Mouse (Mus musculus): ENCODE results near the gene Neu1.
"Not testable (repeated sequence)": the region's sequence is repeated elsewhere in the genome, so short reads cannot be mapped to it uniquely, and the experiment has no call there.

Gene Neu1

DNA sequence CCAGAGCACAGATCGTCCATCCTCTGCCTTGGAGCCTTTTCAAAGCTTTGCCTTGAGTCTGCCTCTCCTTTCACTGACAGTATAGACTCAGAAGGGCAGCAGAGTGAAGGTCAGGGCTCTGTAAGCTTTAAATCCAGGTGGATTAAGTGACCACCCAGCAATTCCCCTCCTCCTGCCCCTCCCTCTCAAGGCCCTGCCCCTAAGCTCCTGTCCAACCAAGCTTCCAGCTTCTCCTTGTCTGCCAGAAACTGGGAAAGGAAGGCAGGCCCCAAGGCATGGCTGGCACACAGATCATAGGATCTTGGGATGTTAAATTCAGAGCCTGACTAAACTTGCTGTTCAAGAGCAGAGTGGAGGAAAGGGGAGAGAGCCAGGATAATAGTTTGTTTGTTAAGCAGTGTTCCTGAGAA is 33.6 kb downstream of the Neu1 start:
- peak; percentile 74 for DNase-seq (ENCODE audit: low read depth, low spot score)

DNA sequence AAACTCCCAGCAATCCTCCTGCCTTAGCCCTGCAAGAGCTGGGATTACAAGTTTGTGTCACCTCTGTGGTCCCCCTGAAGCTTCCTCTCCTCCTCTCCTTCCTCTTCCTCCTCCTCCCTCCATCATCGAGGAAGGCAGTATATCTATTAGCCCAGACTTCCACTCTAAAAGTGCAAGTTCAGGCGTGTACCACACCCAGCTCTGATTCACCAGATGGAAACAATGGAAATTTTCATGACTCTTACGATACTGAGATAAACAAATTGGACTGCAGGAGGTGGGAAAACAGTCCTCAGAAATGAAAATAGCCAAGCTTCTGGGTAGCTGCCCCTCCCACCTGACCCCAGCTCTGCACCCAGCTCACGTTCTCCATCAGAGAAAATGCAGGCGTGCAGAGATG is 34.6 kb downstream of the Neu1 start:
- peak; percentile 75 for DNase-seq (ENCODE audit: low read depth, low spot score)

DNA sequence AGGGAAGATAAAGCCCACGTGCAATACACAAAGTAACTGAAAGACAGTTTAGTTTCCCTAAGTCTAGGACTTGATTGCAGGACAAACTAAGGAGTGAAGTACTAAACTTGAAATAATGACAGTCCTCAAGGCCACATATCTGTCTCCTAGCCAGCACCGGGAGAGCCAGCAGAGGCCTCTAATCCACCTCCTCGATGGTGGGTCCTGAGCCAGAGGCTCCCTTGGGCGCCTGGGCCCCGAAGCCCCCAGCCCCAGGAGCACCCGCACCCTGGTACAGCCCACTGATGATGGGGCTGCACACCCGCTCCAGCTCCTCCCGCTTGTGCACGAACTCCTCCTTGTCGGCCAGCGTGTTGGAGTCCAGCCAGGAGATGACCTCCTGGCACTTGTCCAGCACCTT is 38.8 kb downstream of the Neu1 start, which contains the start of gene Gm20481:
Gm20481 (plus strand) TSS at position 91 of the 400 bp plus-strand sequence.
- not testable (repeated sequence) for DNase-seq (ENCODE audit: low read depth, low spot score)

DNA sequence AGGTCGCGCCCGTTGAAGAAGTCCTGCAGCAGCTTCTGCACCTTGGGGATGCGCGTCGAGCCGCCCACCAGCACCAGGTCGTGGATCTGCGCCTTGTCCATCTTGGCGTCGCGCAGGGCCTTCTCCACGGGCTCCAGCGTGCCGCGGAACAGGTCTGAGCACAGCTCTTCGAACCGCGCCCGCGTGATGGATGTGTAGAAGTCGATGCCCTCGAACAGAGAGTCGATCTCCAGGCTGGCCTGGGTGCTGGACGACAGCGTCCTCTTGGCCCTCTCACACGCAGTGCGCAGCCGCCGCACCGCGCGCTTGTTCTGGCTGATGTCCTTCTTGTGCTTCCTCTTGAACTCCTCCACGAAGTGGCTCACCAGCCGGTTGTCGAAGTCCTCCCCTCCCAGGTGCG is 39.8 kb downstream of the Neu1 start:
- not testable (repeated sequence) for DNase-seq (ENCODE audit: low read depth, low spot score)

DNA sequence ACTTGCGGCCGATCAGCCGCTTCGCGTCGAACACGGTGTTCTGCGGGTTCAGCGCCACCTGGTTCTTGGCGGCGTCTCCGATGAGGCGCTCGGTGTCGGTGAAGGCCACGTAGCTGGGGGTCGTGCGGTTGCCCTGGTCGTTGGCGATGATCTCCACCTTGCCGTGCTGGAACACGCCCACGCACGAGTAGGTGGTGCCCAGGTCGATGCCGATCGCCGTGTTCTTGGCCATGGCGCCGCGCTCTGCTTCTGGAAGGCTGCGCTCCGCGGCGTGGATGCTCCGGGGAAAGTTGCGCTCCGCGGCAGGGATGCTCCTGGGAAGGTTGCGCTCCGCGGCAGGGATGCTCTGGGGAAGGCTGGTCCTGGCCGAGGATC is 40.6 kb downstream of the Neu1 start:
- DNase-seq (ENCODE audit: low read depth, low spot score) = not testable (repeated sequence)

DNA sequence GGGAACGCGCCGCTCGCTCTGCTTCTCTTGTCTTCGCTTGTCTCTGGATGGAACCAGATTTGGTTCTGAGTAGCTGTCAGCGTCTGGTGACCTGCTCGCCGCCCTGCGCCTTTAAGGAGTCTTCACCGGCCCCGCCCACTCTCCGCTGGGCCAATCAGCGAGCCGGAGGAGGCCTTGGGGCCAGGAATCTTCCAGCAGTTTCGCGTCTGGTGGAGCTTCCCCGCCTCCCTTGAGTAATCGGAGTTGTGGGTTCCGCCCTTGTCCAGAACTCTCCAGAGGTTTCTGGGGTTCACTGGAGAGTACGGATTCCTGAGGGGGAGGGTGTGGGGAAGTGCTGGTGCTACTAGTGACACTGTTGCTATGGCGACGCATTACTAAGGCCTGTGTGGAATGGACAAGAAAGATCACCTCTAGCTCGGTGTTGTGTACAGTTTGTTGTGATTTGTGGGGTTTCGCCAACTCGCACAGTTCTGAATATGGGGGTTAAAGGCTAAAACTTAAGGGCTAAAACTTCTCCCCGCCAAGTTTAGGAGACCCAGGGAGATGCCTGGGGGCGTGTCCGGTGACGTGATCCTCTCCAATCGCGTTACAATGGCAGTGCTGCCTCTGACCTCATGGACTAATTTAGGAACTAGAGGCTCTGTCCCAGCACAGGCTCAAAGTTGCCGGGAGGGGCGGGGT is 41.2 kb downstream of the Neu1 start, which contains the start of the genes Hspa1a and Hspa1l:
Hspa1a (minus strand) TSS at position 88 of the 681 bp plus-strand sequence.
Hspa1l (plus strand) TSS at position 635 of the 681 bp plus-strand sequence.
- not testable (repeated sequence) for DNase-seq (ENCODE audit: low read depth, low spot score)

DNA sequence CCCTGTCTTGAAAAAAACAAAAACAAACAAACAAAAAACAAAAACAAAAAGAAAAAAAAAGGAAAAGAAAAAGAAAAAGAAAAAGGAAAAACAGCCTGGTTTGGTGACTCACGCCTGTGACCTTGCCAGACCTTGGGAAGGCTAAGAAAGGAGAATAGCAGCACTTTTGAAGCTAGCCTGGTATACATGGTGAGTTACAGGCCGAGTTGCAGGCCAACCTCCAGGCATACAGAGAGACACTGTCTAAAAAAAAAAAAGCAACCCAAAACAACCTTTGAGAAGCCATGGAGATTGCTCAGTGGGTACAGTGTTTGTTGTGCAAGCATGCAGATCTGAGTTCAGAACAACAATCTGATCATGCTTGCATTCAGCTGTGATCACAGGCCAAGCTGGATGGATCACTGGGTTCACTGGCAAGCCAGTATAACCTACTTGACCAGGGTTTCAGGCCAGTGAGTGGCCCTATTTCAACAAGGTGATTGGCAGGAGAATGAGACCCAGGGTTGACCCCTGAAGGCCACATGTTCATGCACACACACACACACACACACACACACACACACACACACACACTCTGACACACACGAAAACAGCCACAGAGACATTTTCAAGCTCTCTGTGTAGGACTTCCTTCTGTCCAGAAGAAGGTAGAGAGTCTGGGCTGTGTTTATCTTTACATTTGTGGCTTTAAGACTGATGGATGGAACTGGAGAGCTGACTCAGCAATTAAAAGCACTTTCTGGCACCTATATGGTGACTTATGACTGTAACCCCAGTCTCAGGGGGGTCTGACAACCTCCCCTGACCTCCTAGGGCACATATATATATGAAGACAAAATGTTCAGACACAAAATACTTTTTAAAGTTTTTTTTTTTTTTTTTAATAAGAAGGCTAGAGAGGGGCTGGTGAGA is 44.8 kb downstream of the Neu1 start:
- DNase-seq (ENCODE audit: low read depth, low spot score) = peak; percentile 40

DNA sequence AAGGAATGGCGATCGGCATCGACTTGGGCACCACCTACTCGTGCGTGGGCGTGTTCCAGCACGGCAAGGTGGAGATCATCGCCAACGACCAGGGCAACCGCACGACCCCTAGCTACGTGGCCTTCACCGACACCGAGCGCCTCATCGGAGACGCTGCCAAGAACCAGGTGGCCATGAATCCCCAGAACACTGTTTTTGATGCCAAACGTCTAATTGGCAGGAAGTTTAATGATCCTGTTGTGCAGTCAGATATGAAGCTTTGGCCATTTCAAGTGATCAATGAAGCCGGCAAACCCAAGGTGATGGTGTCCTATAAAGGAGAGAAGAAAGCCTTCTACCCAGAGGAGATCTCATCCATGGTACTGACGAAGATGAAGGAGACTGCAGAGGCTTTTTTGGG is 45.9 kb downstream of the Neu1 start:
- DNase-seq (ENCODE audit: low read depth, low spot score) = no peak

DNA sequence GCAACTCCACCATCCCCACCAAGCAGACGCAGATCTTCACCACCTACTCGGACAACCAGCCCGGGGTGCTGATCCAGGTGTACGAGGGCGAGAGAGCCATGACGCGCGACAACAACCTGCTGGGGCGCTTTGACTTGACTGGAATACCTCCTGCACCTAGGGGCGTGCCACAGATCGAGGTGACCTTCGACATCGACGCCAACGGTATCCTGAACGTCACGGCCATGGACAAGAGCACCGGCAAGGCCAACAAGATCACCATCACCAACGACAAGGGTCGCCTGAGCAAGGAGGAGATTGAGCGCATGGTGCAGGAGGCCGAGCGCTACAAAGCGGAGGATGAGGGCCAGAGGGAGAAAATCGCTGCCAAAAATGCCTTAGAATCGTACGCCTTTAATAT is 47.2 kb downstream of the Neu1 start:
- no peak for DNase-seq (ENCODE audit: low read depth, low spot score)

DNA sequence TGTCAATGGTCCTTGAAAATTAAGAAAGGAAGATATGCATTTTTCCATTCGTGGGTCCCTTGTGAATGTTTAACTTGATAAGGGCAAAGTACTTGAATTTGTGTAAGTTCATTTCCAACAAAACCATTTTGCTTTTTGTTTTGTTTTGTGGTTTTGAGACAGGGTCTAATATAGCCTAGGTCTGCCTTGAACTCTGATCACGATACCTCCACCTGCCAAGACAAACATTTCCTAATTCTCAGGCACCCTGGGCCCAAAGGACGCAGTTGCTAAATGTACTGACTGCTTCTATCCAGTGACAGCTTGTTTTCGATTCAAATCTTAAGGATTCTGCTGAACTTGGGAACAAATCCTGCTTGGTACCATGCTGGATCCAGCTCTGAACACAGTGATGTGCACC is 48.6 kb downstream of the Neu1 start:
- no peak for DNase-seq (ENCODE audit: low read depth, low spot score)

DNA sequence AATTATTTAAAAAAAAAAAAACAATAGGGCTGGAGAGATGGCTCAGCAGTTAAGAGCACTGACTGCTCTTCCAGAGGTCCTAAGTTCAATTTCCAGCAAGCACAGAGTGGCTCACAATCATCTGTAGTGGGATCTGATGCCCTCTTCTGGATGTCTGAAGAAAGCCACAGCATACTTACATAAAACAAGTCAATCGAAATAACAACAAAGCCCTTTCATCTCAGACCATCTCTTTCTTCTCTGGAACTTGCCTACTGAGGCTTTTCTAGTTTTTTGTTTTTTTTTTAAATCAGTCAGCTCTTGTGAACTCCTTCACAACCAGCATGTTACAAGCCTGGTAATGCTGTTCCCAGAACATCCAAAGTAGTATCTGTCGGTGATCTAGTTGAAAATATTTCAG is 49.6 kb downstream of the Neu1 start:
- peak; percentile 87 for DNase-seq (ENCODE audit: low read depth, low spot score)

DNA sequence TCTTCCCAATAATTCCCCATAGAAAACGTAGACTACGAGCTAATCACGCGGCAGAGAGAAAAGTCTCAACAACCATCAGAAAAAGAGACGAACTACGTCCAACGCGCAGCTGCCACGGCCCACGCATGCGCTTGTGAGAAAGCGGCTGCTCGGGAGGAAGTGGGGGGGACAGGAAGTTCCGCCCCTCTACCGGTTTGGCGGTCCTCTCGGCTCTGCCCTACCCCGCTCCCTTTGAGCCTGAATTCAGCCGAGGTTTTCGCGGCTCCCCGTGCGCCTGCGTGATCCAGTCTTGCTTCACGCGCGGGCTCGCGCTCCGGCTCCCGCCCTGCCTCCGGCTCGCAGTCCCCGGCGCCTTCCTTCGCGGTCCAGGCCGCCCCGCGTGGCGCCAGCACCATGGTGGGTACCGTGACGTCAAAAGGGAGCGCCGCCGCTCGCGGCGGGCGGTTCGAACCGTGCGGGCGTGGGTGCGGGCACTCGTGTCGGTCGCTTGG is 50.7 kb downstream of the Neu1 start, which contains the start of gene Lsm2:
Lsm2 (plus strand) TSS at position 173 of the 491 bp plus-strand sequence.
- DNase-seq (ENCODE audit: low read depth, low spot score) = peak; percentile 96

DNA sequence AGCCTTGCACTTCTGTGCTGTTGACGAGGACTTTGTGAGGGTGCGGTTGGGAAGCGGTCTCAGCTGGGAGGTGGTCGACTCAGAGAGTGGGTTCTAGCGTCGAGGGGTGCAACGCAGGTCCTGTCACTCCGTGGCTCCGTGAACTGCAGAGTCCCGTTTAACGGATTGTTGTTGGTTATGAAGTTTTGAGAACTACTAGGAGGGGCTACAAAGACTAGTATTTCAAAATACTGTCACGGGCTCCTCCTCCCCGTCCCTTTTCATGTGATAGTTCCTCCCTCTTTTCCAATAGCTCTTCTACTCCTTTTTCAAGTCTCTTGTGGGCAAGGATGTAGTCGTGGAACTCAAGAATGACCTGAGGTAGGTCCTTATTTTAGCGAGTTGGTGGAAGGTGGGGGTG is 51.3 kb downstream of the Neu1 start:
- peak; percentile 59 for DNase-seq (ENCODE audit: low read depth, low spot score)

DNA sequence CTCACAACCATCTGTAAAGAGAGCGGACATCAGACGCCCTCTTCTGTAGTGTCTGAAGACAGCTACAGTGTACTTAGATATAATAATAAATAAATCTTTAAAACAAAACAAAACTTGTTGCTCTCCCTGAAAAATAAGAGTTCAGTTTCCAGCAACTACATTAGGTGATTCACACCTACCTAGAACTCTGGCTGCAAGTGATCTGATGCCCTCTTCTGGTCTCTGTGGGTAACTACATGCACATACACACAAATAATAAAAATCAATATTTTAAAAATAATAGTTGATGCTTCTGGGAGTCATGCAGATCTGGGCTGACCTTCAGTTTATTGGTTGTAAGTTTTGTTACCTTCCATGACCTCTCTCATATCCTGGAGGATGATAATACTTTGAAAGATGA is 53.2 kb downstream of the Neu1 start:
- peak; percentile 77 for DNase-seq (ENCODE audit: low read depth, low spot score)
